Mouse (Mus musculus) retina, adult 2 months (tissue): Measurements from ENCODE around the gene Rspo3.
A peak's percentile ranks its signal among the peaks of the same experiment; 100 is the strongest.

Experiments
- DNase-seq: peaks from one replicate; pipeline ENCODE4 v3.0.0-alpha.2; 2012; ENCODE audit warnings: low read depth, low spot score

Gene Rspo3

DNA sequence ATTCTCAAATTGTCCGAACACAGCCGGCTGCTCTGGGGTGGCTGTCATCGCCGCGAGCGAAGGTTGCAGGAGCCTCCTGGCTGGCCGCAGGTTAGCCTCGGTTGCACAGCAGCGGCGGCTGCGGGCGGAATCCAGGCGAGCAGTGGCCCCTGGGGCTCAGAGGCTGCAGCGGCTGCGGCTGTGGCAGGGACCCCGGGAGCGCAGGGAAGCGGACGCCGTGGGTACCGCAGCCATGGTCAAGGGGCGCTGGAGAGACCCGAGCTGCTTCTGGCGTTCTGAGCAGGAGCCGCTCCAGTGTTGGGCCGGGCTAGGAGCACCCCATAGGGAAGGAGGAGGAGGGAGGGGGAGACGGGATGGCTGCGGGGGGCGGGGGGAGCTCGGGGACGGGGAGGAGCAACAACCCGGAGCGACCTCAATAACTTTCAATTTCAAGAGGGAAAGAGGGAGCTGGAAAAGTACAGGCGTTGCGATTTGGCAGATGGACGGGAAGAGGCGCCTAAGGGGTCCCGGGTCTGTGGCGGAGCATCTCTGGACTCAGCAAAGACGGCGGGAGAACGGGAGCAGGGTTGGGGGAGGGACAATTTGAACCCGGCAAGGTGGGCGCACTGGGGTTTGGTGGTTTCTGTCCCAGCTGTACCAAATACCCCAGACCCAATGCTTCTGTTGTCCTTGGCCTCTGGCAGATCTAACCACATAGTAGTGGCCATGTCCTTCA, at the start of gene Rspo3:
Rspo3 (minus strand) TSS at position 322 of the 715 bp plus-strand sequence.
- no peak for DNase-seq

DNA sequence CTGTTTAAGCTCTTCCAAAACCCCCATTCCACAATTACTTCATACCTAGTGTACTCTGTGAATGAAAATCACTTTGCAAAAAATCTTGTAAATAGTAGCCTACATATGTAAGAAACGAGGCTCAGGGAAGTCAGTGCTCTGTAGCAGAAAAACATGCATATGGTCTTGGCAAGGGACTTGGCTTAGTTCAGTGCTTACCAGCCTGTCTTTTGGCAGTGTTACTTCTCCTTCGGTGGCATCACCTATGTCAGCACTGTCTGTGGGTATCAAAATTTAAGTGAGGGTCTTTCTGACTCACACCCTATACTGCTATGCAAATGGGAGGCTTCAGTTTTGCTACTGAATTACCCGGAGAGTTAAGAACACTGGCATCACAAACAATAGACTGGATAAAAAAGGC, 46.3 kb upstream of the Rspo3 start:
- DNase-seq, result no peak

DNA sequence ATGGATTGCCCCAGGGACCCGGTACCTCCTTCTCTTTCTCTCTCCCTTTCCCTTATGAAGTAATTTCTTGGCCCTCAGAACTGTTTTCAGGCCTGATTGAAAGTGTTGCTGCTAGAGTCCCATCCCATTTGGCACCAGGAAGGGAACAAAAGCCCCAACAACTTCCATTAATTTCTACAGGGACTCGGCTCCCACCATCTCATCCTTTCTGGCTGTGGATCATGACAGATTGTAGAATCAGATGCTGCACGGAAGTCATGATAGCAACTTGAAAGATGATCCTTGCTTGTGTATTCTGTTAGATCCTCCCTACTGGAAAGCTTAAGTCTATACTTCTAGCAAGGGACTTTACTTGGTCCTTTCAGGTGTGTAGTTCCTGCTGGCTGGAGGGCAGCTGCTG, 45.8 kb upstream of the Rspo3 start:
- DNase-seq, result no peak

DNA sequence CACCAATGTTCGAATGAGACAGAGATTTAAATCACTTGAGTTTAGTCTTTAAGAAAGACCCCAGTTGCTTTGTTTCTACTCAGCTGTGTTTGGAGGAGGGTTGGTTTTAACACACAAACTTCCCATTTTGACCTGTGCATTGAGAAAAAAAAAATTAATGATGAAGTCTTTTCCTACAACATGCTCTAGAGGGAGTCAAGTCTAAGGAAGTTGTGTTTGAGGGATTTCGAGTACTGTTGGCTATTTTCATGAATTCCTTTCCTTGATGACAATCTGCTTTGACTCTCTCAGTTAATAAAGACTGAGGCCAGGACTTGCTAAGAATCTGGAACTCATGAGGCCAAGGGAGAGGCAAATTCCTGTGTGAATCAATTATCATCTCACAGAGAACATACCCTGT, 20.3 kb upstream of the Rspo3 start:
- no peak for DNase-seq

DNA sequence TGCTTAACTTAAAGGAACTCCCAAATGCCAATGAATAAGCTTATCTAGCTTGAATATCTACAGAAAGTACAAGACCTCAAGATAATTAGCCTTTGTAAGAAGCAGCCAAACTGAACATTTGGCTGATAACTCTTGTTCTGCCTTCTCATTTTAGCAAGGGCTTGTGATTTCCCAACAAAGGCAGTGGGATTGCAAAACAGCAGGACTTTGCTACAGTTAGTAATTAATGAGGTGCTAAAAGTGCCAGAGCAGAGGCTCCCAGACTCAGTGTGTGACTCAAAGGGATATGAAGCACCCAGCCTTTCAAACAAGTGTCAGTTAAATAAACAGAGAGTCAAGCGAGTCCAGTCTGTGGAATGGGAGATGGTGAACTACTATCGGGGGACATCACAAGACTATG, 18.7 kb upstream of the Rspo3 start:
- no peak for DNase-seq

DNA sequence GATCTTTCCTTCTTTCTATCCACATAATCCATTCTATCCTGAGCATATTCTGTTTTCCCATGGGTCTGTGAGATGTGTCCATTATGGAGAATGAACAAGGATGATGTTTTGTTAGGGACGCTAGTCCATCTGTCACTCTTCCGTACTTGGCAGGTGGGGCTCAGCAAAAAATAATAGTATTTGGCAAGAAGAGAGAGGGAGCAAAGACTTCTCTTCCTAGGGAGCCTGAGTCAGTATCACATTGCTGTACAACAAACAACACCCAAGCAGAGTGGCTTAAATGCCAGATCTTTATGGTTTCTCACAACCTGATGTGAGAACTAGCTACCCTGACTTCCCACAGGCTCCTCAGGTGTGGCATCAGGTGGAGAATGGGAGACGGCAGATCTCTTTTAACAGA, 7.3 kb upstream of the Rspo3 start:
- DNase-seq, result no peak

GRCm38 (mm10) chr10:29539516-29539915, 3.8 kb upstream of the Rspo3 start:
- DNase-seq, result no peak

DNA sequence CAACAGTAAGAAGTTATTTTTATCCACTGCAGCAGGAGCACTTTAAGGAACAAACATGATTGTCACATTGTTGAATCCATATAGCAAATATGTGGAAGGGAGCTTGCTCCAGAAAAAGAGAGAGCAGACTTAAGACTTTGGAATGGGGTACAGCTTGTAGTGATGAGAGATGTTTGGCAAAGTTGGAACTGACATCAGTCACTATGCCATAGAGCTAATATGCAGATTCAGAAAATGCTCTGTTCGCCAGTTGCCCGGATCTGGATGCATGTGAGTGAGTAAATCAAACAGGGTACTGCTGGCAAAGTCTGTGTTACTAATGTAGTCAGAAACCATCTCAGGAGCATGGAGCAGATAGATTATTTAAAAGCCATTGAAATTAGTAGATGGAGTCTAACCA, 3.1 kb upstream of the Rspo3 start:
- no peak for DNase-seq

DNA sequence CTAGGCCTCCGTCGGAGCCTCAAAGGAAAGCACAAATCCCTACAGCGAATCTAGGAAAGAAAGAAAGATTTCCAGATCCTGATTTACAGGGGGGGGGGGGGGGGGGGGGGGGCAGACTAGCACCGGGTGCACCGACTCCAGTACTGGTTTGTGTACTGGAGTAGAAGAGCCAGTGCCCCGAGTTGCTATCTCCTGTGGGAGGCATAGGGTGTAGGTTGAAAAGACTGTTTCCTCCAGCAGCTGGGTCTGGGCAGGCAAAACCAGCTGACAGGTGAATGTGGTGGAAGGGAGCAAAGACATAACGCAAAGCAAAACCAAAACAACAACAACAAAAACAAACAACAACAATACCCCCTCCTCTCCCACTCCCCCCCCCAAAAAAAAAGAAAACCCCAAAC, 838 bp downstream of the Rspo3 start:
- no peak for DNase-seq

DNA sequence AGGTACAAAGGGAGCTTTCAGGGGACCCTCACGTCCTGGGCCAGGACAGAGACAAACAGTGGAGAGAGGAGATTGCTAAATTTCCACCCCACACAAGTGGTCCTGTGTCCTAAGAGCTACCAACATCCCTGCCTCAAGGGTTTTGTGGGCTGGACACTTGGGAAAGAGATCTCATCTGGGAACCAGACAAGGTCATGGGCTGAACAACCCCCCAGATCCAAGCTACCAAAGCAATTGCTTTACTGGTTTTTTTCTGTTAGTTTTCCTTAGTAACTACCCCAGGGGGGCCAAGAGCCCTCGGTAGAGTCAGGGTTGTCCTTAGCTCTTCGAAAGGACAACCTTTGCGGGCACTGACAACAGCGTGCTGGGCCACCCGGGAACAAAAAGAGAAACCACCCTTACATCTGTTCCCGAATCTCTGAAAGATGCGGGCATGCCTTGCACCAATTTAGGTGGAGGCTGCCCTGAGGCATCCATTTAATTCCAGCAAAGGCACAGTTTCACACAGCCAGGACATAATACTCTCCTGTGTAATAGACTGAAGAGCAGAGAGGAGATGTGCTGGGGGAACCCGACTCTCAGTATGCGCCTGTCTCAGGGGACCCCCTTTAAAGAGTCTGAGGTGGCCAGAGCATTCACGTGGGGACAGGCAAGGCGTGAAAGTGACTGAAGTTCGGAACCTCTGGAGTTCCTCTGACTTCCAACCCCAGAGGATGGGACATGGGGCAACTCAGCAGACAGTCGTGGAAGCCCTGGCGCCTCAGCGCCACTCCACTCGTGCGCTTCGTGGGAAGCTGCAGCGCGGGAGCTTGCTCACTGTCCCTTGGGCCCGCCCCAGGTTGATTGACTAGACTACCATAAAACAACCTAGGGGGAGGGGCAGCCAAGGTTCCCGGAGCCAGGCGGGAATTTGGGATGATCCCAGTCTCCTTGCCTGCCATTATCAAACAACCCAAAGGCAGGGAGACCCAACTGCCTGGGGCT, 1.5 kb downstream of the Rspo3 start:
- no peak for DNase-seq

DNA sequence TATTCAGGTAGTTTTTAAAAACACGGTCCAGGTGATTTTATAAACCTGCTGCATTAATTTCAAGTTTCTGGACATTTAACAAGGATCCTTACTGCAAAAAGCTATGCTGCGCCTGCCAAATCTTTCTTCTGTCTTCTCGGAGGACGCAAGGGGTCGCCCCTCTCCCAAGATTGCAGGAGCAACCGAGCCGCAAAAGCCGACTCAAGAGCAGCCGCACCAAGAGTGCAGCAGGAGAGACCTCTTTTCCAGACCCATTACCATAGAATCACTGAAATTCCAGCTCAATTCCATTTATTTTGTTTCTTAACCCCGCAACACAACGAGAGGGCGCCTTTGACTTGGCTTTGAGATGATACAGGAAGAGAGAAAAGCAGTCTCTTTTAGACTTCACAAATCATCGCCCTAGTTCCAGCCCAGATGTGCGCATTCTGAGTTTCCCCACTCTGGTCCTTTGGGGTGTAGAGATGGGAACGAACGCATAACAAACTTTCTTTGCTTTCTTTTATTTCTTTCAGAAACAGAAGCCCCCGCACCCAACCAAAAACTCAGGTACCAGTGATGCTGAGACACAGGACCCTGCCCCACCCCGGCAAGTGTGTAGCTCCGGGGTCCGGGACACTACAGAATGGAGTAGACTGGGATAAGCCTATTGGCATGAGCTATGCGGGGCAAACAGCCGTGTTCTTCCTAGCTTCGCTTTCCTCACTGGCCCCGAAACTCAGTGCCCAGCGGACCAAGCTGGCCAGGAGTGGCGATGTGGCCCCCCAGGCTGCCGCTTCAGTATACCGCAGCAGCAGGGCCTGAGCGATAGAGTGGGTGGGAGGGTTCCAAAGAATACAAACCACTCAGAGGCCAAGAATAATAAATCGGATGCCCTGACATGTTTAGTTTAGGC, 2.6 kb downstream of the Rspo3 start:
- DNase-seq, result peak; percentile 6

DNA sequence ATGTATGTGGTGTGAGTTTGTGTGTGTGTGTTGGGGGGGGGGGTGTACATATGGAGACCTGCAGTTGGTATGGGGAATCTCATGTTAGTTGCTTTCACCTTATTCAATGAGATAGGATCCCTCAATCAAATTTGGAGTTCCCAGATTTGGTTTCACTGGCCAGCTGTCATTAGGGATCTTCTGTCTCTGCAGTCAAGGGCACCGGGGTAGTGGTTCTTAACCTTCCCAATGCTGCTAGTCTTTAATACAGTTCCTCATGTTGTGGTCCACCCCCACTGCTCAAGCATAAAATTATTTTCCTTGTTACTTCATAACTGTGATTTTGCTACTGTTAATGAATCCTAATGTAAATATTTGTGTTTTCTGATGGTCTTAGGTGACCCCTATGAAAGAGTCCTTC, 22.1 kb downstream of the Rspo3 start:
- no peak for DNase-seq

DNA sequence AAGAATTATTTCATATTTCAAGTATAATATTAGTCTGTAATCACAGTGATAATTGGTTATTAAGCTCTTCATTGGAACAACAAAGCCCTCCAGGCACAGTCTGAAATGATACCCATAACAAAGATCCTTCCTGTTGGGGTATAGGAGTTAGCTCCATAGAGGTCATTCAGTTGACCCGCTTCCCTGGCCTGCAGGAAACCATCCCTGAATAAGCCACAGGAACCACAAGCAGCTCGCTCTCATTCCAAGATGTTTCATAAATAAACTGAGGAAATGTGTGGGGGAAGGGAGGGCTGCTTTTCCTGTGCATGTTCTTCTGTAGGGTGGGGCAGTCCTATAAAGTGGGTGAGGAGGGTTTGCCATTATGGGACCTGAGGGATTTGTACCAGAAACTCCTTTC, 27.5 kb downstream of the Rspo3 start:
- DNase-seq, result no peak

DNA sequence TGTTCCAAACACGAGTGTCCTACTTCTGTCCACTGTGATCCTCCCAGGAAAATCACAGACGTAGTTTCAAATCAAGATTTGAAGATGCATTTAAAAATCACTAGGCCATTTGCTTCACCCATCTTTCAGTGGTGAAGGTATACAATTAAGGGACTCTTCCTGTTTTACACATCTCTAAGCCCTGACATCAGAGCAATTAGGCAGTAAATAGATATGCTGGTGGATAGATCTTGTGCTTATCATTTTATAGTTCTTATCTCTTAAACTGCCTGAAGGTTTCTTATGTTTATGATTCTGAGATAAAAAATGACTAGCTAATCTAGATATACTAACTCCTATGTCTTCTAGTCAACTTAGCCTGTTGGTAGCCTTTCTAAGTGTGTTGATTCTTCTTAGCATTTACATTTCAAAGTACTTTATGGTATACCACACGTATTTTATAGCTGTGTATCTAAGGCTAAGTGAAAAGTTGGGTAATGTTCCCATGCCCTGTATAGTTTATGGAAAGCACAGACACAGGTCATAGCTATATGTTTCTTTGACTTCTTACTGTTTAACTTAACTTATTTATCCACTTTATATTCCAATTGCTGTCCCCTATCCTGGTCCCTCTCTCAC, 38.4 kb downstream of the Rspo3 start:
- DNase-seq, result no peak

DNA sequence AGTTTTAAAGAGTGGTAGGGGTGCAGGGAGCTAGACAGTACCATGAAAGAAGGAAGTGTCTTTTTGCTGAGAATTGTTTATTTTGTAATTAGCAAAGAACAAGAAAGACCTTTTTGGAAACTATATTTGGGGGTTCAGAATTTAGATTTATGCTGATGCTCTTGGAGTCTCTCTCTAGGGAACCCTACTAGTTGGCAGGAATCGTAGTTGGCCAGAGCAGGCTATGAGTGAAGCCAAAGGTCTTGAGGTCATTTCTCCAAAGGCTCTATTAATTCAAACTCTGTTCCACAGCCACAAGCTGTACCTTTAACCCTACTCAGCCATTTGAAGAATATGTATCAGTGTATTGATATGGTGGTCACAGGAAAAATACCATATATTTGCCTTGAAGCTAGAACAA, 41.7 kb downstream of the Rspo3 start:
- no peak for DNase-seq

GRCm38 (mm10) chr10:29480945-29481344, 54.7 kb downstream of the Rspo3 start:
- no peak for DNase-seq

DNA sequence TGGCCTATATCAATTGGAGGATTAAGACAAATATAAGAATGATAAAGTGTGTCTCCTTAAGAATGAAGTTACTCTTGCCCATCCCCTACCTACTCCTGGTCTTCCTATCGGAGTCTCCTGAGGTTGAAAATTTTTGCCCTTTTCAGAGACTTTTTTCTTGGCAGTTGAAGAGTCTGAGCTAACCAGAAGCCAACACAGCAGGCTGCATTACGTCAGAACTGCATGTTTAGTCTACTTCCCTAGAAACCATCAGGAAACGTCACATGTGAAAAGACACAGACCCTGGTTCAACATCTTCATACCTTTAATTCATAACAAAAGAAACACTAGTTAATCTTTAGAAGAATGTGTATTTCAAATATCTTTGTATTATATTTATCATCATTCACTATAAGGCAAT, 56.3 kb downstream of the Rspo3 start:
- no peak for DNase-seq

DNA sequence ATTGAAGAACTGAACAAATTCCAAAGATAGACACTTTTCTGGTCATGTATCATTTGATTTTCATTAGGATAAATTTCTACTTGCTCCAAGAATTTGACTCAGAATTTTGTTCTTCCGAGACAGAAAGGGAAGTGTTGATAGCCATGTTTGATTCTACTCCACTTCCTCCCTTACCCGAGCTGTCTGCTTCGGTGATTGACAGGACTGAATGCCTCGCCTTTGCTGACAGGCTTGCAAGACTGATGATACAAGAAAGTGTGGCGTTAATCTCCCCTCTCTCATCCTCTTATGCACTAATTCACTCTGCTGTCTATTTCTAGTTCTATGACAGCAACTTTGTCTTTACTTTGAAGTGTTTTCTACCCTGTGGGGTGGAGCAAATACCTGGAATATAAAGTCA, 65.2 kb downstream of the Rspo3 start:
- no peak for DNase-seq

GRCm38 (mm10) chr10:29460100-29460499, 75.6 kb downstream of the Rspo3 start:
- DNase-seq, result no peak

DNA sequence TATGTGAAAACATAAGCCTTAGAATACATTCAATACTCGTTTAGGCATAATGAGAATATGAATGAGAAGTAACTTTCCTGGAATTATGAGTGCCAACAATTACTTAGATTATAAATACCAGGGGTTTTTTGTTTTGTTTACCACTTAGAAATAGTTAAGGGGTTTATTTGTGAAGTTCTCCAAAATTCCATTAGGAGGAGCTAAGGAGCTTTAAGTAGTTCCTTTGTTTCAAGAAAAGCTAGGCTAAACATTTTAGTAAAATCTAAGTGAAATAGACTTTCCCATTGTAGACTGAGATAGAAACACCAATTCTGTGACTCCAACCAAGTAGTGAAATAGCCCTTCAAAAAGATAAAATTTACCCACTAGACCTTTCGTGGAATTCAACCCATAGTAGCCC, 76.0 kb downstream of the Rspo3 start:
- DNase-seq, result no peak

- no peak for DNase-seq
Observed at GRCm38 (mm10) chr10:29445076-29445475, 90.6 kb downstream of the Rspo3 start.
